Mouse (Mus musculus) G1E (cell line): ENCODE data around the gene Eefsec.

Experiments used
- CTCF ChIP-seq: IDR thresholded peaks from 2 replicates; pipeline ENCODE4 v1.5.1; 2012; ENCODE audit warnings: low read depth, low read length, inconsistent platforms, mixed read lengths
- GATA1 ChIP-seq: IDR thresholded peaks from 2 replicates; pipeline ENCODE4 v1.6.1; 2012; ENCODE audit warnings: borderline replicate concordance, low read length, inconsistent platforms, mixed read lengths
- GATA2 ChIP-seq: IDR thresholded peaks from 2 replicates; pipeline ENCODE4 v1.6.1; 2012; ENCODE audit warnings: low read depth, low read length, inconsistent platforms, borderline replicate concordance
- POLR2AphosphoS5 ChIP-seq: IDR thresholded peaks from 2 replicates; pipeline ENCODE4 v1.6.1; 2012; ENCODE audit warnings: low read depth, low read length, inconsistent platforms; ENCODE audit not compliant: insufficient replicate concordance
- TAL1 ChIP-seq: conservative IDR thresholded peaks from 2 replicates; pipeline ENCODE4 v1.6.1; 2012; ENCODE audit warnings: low read depth, low read length, inconsistent platforms, mixed read lengths

DNA sequence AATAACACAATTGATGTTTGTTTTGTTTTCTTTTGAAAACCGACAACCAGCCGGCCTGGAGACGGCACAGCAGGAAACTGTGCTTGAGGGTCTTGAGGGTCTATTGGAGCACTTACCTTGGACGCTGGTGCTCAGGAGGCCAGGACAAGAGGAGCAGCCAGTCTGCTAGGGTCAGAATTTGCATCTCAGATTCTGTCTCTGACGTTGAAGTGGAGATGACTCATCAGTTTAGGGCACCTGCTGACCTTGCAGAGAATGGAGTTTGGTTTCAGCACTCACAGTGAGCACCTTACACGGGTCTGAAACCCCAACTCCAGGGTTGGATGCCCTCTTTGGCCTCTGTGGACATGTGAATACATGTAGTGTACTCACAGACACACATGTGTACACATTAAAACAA lies 23.5 kb upstream of the Eefsec start:
- TF ChIP-seq CTCF, result no peak
- no peak for TF ChIP-seq GATA1
- no peak for TF ChIP-seq POLR2AphosphoS5
- no peak for TF ChIP-seq TAL1
- TF ChIP-seq GATA2, result no peak
